Mouse (Mus musculus): ENCODE results near the gene Fgfr2. TPM values are rescaled to one million over a fixed set of nuclear protein-coding genes. Genes with fewer than 3 reads are reported as not detected.

Gene Fgfr2
- polyA plus RNA-seq, 1 experiment from 2014 or later: 17.2 TPM

GRCm38 (mm10) chr7:130969507-130969906, 2153.6 kb downstream of the Fgfr2 start:
- H3K4me2 ChIP-seq: no peak overlapping the region
- H3K27ac ChIP-seq: 0 out of 2 replicates have a peak overlapping the region, but pooled peaks have one; percentile 18
- H3K4me3 ChIP-seq: no peak overlapping the region
- no peaks in the 10 kb centered on the region for H3K9me3 ChIP-seq (replicated peaks)
- no peaks in the 10 kb centered on the region; the same call in 1 of the 2 replicates for H3K36me3 ChIP-seq
- H3K4me1 ChIP-seq (replicated peaks): peaks cover 42% of the 10 kb centered on the region
- ATAC-seq (replicated peaks; ENCODE audit: insufficient number of reproducible peaks, insufficient read depth, low FRiP score, low read depth): no peak
- WGBS: 42% methylated on average over 3 of the region's 3 CpGs
- no peaks in the 10 kb centered on the region for H3K27me3 ChIP-seq
- no peak overlapping the region for H3K9ac ChIP-seq

GRCm38 (mm10) chr7:130969076-130969475, 2154.1 kb downstream of the Fgfr2 start:
- no peaks in the 10 kb centered on the region for H3K27me3 ChIP-seq
- peak overlapping the region; percentile 63; the same call in 1 of the 2 replicates for H3K27ac ChIP-seq
- H3K4me2 ChIP-seq: no peak overlapping the region
- H3K9me3 ChIP-seq (replicated peaks): no peaks in the 10 kb centered on the region
- H3K4me3 ChIP-seq: no peak overlapping the region
- H3K9ac ChIP-seq: no peak overlapping the region
- WGBS: 78% methylated on average over 5 of the region's 5 CpGs
- no peaks in the 10 kb centered on the region for H3K36me3 ChIP-seq
- peaks cover 44% of the 10 kb centered on the region for H3K4me1 ChIP-seq (replicated peaks)
- no peak for ATAC-seq (replicated peaks; ENCODE audit: insufficient number of reproducible peaks, insufficient read depth, low FRiP score, low read depth)

GRCm38 (mm10) chr7:130968537-130968936, 2154.6 kb downstream of the Fgfr2 start:
- WGBS: 37% methylated on average over 7 of the region's 7 CpGs
- Histone ChIP-seq H3K4me2 (no peak overlapping the region), H3K9ac (no peak overlapping the region), H3K27me3 (no peaks in the 10 kb centered on the region), H3K36me3 (no peaks in the 10 kb centered on the region), H3K9me3 (replicated peaks) (no peaks in the 10 kb centered on the region), H3K4me1 (replicated peaks) (peaks cover 44% of the 10 kb centered on the region), H3K27ac (peak overlapping the region; percentile 63; the same call in 1 of the 2 replicates), H3K4me3 (no peak overlapping the region)
- ATAC-seq (replicated peaks; ENCODE audit: insufficient number of reproducible peaks, insufficient read depth, low FRiP score, low read depth): no peak

GRCm38 (mm10) chr7:130967901-130968300, 2155.2 kb downstream of the Fgfr2 start:
- peaks cover 44% of the 10 kb centered on the region for H3K4me1 ChIP-seq (replicated peaks)
- H3K27ac ChIP-seq: no peak overlapping the region; the same call in 1 of the 2 replicates
- 79% methylated on average over 6 of the region's 6 CpGs for WGBS
- H3K4me3 ChIP-seq: no peak overlapping the region
- ATAC-seq (replicated peaks; ENCODE audit: insufficient number of reproducible peaks, insufficient read depth, low FRiP score, low read depth): no peak
- no peaks in the 10 kb centered on the region for H3K9me3 ChIP-seq (replicated peaks)
- H3K4me2 ChIP-seq: no peak overlapping the region
- H3K9ac ChIP-seq: no peak overlapping the region
- no peaks in the 10 kb centered on the region for H3K36me3 ChIP-seq
- no peaks in the 10 kb centered on the region for H3K27me3 ChIP-seq

- Histone ChIP-seq H3K27ac (0 out of 2 replicates have a peak overlapping the region, but pooled peaks have one; percentile 79), H3K4me1 (replicated peaks) (peaks cover 48% of the 10 kb centered on the region), H3K9me3 (replicated peaks) (no peaks in the 10 kb centered on the region), H3K27me3 (no peaks in the 10 kb centered on the region), H3K4me2 (no peak overlapping the region), H3K36me3 (no peaks in the 10 kb centered on the region), H3K9ac (no peak overlapping the region), H3K4me3 (no peak overlapping the region)
- no peak for ATAC-seq (replicated peaks; ENCODE audit: insufficient number of reproducible peaks, insufficient read depth, low FRiP score, low read depth)
- 63% methylated on average over 6 of the region's 6 CpGs for WGBS
Measured at GRCm38 (mm10) chr7:130966876-130967275, 2156.3 kb downstream of the Fgfr2 start.

GRCm38 (mm10) chr7:130966451-130966850, 2156.7 kb downstream of the Fgfr2 start:
- Histone ChIP-seq H3K4me3 (no peak overlapping the region), H3K4me2 (no peak overlapping the region), H3K27ac (peak overlapping the region; percentile 79; the same call in 1 of the 2 replicates), H3K27me3 (no peaks in the 10 kb centered on the region), H3K36me3 (no peaks in the 10 kb centered on the region), H3K9me3 (replicated peaks) (no peaks in the 10 kb centered on the region), H3K9ac (no peak overlapping the region), H3K4me1 (replicated peaks) (peaks cover 51% of the 10 kb centered on the region)
- 65% methylated on average over 5 of the region's 5 CpGs for WGBS
- no peak for ATAC-seq (replicated peaks; ENCODE audit: insufficient number of reproducible peaks, insufficient read depth, low FRiP score, low read depth)

GRCm38 (mm10) chr7:130965909-130966365, 2157.2 kb downstream of the Fgfr2 start:
- H3K27me3 ChIP-seq: no peaks in the 10 kb centered on the region
- H3K4me1 ChIP-seq (replicated peaks): peaks cover 56% of the 10 kb centered on the region
- no peak overlapping the region for H3K9ac ChIP-seq
- H3K4me2 ChIP-seq: no peak overlapping the region
- no peak overlapping the region for H3K4me3 ChIP-seq
- WGBS: 50% methylated on average over 4 of the region's 4 CpGs
- H3K36me3 ChIP-seq: no peaks in the 10 kb centered on the region
- no peaks in the 10 kb centered on the region for H3K9me3 ChIP-seq (replicated peaks)
- H3K27ac ChIP-seq: peak overlapping the region; percentile 79
- ATAC-seq (replicated peaks; ENCODE audit: insufficient number of reproducible peaks, insufficient read depth, low FRiP score, low read depth): peak; percentile 38; the same call in 1 of the 2 replicates

DNA sequence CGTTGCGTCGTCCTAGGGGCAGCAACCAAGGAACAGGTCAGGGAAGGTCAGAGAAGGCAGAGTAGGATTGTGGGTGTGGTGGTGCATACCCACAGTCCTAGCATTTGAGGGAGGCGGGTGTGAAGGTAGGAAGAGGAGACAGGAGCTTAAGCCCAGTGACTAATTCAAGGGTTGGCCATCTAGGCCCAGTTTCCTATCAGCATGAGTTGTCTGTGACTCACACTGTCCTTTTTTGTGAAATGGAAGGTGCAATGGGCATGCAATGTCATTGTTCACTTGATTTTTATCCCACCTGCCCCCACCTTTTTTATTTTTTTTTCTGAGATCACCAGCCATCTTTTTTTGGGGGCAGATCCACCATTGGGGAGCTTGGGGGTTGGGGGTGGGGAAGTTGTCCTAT, 2157.8 kb downstream of the Fgfr2 start:
- H3K4me2 ChIP-seq: no peak overlapping the region
- no peak overlapping the region for H3K9ac ChIP-seq
- no peaks in the 10 kb centered on the region for H3K27me3 ChIP-seq
- no peaks in the 10 kb centered on the region for H3K36me3 ChIP-seq
- WGBS: 83% methylated on average over 4 of the region's 4 CpGs
- peaks cover 61% of the 10 kb centered on the region for H3K4me1 ChIP-seq (replicated peaks)
- no peaks in the 10 kb centered on the region for H3K9me3 ChIP-seq (replicated peaks)
- no peak for ATAC-seq (replicated peaks; ENCODE audit: insufficient number of reproducible peaks, insufficient read depth, low FRiP score, low read depth)
- H3K4me3 ChIP-seq: no peak overlapping the region
- H3K27ac ChIP-seq: peak overlapping the region; percentile 79

GRCm38 (mm10) chr7:130964686-130965085, 2158.5 kb downstream of the Fgfr2 start:
- ATAC-seq (replicated peaks; ENCODE audit: insufficient number of reproducible peaks, insufficient read depth, low FRiP score, low read depth): peak; percentile 82
- H3K4me3 ChIP-seq: no peak overlapping the region
- no peak overlapping the region for H3K9ac ChIP-seq
- no peaks in the 10 kb centered on the region for H3K9me3 ChIP-seq (replicated peaks)
- no peaks in the 10 kb centered on the region for H3K27me3 ChIP-seq
- H3K4me1 ChIP-seq (replicated peaks): peaks cover 68% of the 10 kb centered on the region
- no peak overlapping the region for H3K4me2 ChIP-seq
- 7% methylated on average over 5 of the region's 5 CpGs for WGBS
- H3K36me3 ChIP-seq: no peaks in the 10 kb centered on the region
- H3K27ac ChIP-seq: peak overlapping the region; percentile 79

GRCm38 (mm10) chr7:130961429-130961828, 2161.7 kb downstream of the Fgfr2 start:
- H3K36me3 ChIP-seq: no peaks in the 10 kb centered on the region
- no peaks in the 10 kb centered on the region for H3K9me3 ChIP-seq (replicated peaks)
- no peaks in the 10 kb centered on the region for H3K27me3 ChIP-seq
- no peak overlapping the region for H3K4me2 ChIP-seq
- no peak overlapping the region for H3K4me3 ChIP-seq
- H3K27ac ChIP-seq: peak overlapping the region; percentile 55
- 50% methylated on average over 6 of the region's 6 CpGs for WGBS
- peaks cover 52% of the 10 kb centered on the region for H3K4me1 ChIP-seq (replicated peaks)
- no peak overlapping the region for H3K9ac ChIP-seq
- ATAC-seq (replicated peaks; ENCODE audit: insufficient number of reproducible peaks, insufficient read depth, low FRiP score, low read depth): no peak

DNA sequence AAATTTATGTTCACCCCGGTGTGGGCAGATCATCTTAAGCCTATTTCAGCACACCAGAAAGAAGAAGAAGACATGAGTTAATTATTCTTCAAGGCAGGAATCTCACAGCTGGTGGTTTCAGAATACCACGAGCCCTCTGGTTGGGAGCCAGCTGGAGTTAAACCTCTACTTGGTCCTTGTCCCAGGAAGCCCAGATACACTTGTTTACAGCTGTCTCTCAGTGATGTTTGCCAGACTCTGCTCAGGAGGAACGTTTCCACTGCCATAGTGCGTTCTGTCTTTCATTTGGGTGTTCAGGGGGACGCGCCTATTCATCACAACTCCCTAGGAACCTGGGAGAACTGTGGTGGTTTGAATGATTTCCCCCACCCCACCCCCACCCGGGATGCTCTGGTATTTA, 2163.3 kb downstream of the Fgfr2 start:
- no peaks in the 10 kb centered on the region for H3K36me3 ChIP-seq
- H3K9me3 ChIP-seq (replicated peaks): no peaks in the 10 kb centered on the region
- H3K9ac ChIP-seq: no peak overlapping the region
- H3K27ac ChIP-seq: peak overlapping the region; percentile 33
- no peaks in the 10 kb centered on the region for H3K27me3 ChIP-seq
- peaks cover 39% of the 10 kb centered on the region for H3K4me1 ChIP-seq (replicated peaks)
- peak; percentile 23; the same call in 1 of the 2 replicates for ATAC-seq (replicated peaks; ENCODE audit: insufficient number of reproducible peaks, insufficient read depth, low FRiP score, low read depth)
- 20% methylated on average over 7 of the region's 7 CpGs for WGBS
- peak overlapping the region; percentile 28; the same call in 1 of the 2 replicates for H3K4me2 ChIP-seq
- H3K4me3 ChIP-seq: no peak overlapping the region

- Histone ChIP-seq H3K9ac (no peak overlapping the region), H3K36me3 (no peaks in the 10 kb centered on the region), H3K4me1 (replicated peaks) (peaks cover 32% of the 10 kb centered on the region), H3K4me2 (no peak overlapping the region), H3K27me3 (no peaks in the 10 kb centered on the region), H3K9me3 (replicated peaks) (no peaks in the 10 kb centered on the region), H3K4me3 (no peak overlapping the region), H3K27ac (no peak overlapping the region)
- no peak for ATAC-seq (replicated peaks; ENCODE audit: insufficient number of reproducible peaks, insufficient read depth, low FRiP score, low read depth)
- 86% methylated on average over 7 of the region's 7 CpGs for WGBS
Measured at GRCm38 (mm10) chr7:130958551-130958950, 2164.6 kb downstream of the Fgfr2 start.
